Mouse (Mus musculus) liver, adult 2 months (tissue): ENCODE data around the gene Irf3.

ENCODE experiments used
- CTCF ChIP-seq: fragments of 200-500 bp; IDR thresholded peaks from 2 replicates; pipeline ENCODE4 v1.5.1; 2011; ENCODE audit warnings: low read depth, low read length, control low read depth
- POLR2A ChIP-seq: fragments of 200-500 bp; IDR thresholded peaks from 2 replicates; pipeline ENCODE4 v1.6.1; 2011; ENCODE audit warnings: low read length, control low read depth; ENCODE audit not compliant: insufficient read depth; ENCODE audit errors: extremely low read depth

- no peak for TF ChIP-seq POLR2A
- no peak for TF ChIP-seq CTCF
These were observed 28.8 kb downstream of the Irf3 start for GRCm38 (mm10) chr7:45026256-45026655.
